ENCODE assay signal across 8 mouse cellular contexts in genomic region chr11:70615074-70615473, GRCm38 (mm10). TPM values are rescaled to one million over a fixed set of nuclear protein-coding genes. Genes with fewer than 3 reads are reported as not detected.
DNase-seq lines count a peak whose midpoint lies in the region; ATAC-seq and TF ChIP-seq lines count a peak whose summit lies in the region.

No protein-coding gene starts in this region.

- H3K4me2 ChIP-seq in heart, embryonic 15.5 days, result peak overlapping the region; percentile 91

- H3K9ac ChIP-seq in heart, embryonic 15.5 days, result peak overlapping the region; percentile 54

- H3K9me3 ChIP-seq in heart, embryonic 15.5 days (replicated peaks), result no peaks in the 10 kb centered on the region

- H3K27me3 ChIP-seq in heart, embryonic 15.5 days, result peaks cover 6% of the 10 kb centered on the region
- H3K27me3 ChIP-seq in spleen, adult 2 months (ENCODE audit: control insufficient read depth, insufficient read depth, low read length), result no peaks in the 10 kb centered on the region

- DNase-seq in CD4-positive helper T cell, adult 2 months (ENCODE audit: low read depth, low spot score), result peak; percentile 90
- DNase-seq in adrenal gland, adult 2 months, result peak; percentile 82
- DNase-seq in kidney, postnatal 10 days, result peak; percentile 79
- DNase-seq in spleen, adult 2 months (ENCODE audit: low read depth in 1 of 2, low spot score in 2 of 2), result peak; percentile 56 to 74
- no peak for DNase-seq in MN1 (ENCODE audit: low spot score)

- TF ChIP-seq POLR2A in embryonic fibroblast, embryonic 13.5 days (IDR thresholded peaks at IDR 0.05; ENCODE audit: low read depth, low read length), result peak; percentile 52; the same call in 1 of the 2 replicates
- TF ChIP-seq POLR2A in spleen, adult 2 months (IDR thresholded peaks at IDR 0.05; ENCODE audit: low read depth, low read length), result peak; percentile 33

- no peak overlapping the region for H3K4me3 ChIP-seq in embryonic fibroblast, embryonic 13.5 days (ENCODE audit: insufficient read depth, low read length)
- H3K4me3 ChIP-seq in heart, embryonic 15.5 days, result peak overlapping the region; percentile 53
- H3K4me3 ChIP-seq in spleen, adult 2 months (ENCODE audit: extremely low read depth, insufficient read depth, insufficient read length), result peak overlapping the region; percentile 53

- peaks cover 30% of the 10 kb centered on the region for H3K36me3 ChIP-seq in heart, embryonic 15.5 days
- H3K36me3 ChIP-seq in spleen, adult 2 months (ENCODE audit: control insufficient read depth, insufficient read depth, low read length), result peaks cover 10% of the 10 kb centered on the region

- TF ChIP-seq CTCF in embryonic fibroblast, embryonic 13.5 days (IDR thresholded peaks at IDR 0.05; ENCODE audit: borderline replicate concordance, insufficient read depth, low read length), result no peak
- no peak for TF ChIP-seq CTCF in spleen, adult 2 months (IDR thresholded peaks at IDR 0.05; ENCODE audit: extremely low read depth, insufficient read depth, insufficient read length, insufficient replicate concordance)

- under 1% methylated on average over 17 of the region's 17 CpGs for WGBS in heart, embryonic 15.5 days
- under 1% methylated on average over 17 of the region's 17 CpGs for WGBS in spleen, adult 2 months

- peak; percentile 81 for ATAC-seq in heart, embryonic 15.5 days (replicated peaks; ENCODE audit: insufficient number of reproducible peaks, insufficient read depth, low FRiP score, low read depth)
- peak; percentile 98 for ATAC-seq in megakaryocyte, adult 5-6 weeks (ENCODE audit: poor library complexity, severe bottlenecking)

- H3K4me1 ChIP-seq in embryonic fibroblast, embryonic 13.5 days (ENCODE audit: control insufficient read depth, insufficient read depth, low read length), result no peaks in the 10 kb centered on the region
- peaks cover 16% of the 10 kb centered on the region for H3K4me1 ChIP-seq in heart, embryonic 15.5 days (replicated peaks)
- peaks cover 8% of the 10 kb centered on the region; the same call in 1 of the 2 replicates for H3K4me1 ChIP-seq in spleen, adult 2 months (ENCODE audit: control insufficient read depth, insufficient read depth, insufficient read length)

- no peak overlapping the region for H3K27ac ChIP-seq in embryonic fibroblast, embryonic 13.5 days (ENCODE audit: insufficient read depth, low read length)
- H3K27ac ChIP-seq in heart, embryonic 15.5 days, result peak overlapping the region; percentile 71
- peak overlapping the region; percentile 41 for H3K27ac ChIP-seq in spleen, adult 2 months (ENCODE audit: insufficient read depth, low read length)

RNA-seq across cellular contexts. Expression of gene 4930544D05Rik, which starts 0.6 kb away (rescaled TPM):
- not detected for total RNA-seq in adrenal gland, adult 2 months (2021)
- polyA plus RNA-seq in adrenal gland, adult 2 months (2012; rRNA removed), result not detected in 2 replicates
- polyA plus RNA-seq in embryonic fibroblast, embryonic 13.5 days (2011; ENCODE audit: insufficient read length, low read depth, missing spikeins), result not detected in 2 replicates
- polyA plus RNA-seq in heart, embryonic 15.5 days (2015; fragmentation: Nextera tagmentation; extraction: Ambion mirVana), result not detected in 2 replicates
- not detected in 2 replicates for total RNA-seq in megakaryocyte, adult 5-6 weeks (2015)
- total RNA-seq in megakaryocyte, adult 5-6 weeks (2017), result not detected in 2 replicates
- polyA plus RNA-seq in spleen, adult 2 months (2012; rRNA removed), result not detected in 2 replicates

RNA-seq across cellular contexts. Expression of gene Chrne, which starts 3.9 kb away (rescaled TPM):
- total RNA-seq in adrenal gland, adult 2 months (2021), result not detected
- 0.30 TPM in 1 of 2 replicates, not detected in the other for polyA plus RNA-seq in adrenal gland, adult 2 months (2012; rRNA removed)
- not detected in 2 replicates for polyA plus RNA-seq in embryonic fibroblast, embryonic 13.5 days (2011; ENCODE audit: insufficient read length, low read depth, missing spikeins)
- 0.30 TPM in 1 of 2 replicates, not detected in the other for polyA plus RNA-seq in heart, embryonic 15.5 days (2015; fragmentation: Nextera tagmentation; extraction: Ambion mirVana)
- 0.36 TPM in 1 of 2 replicates, not detected in the other for total RNA-seq in megakaryocyte, adult 5-6 weeks (2015)
- 0.41 and 1.2 TPM in 2 replicates for total RNA-seq in megakaryocyte, adult 5-6 weeks (2017)
- polyA plus RNA-seq in spleen, adult 2 months (2012; rRNA removed), result 0.66 and 0.99 TPM in 2 replicates

RNA-seq across cellular contexts. Expression of gene Gp1ba, which starts 23.8 kb away (rescaled TPM):
- under 1 TPM in 1 of 2 experiments, not detected in 1; 0.12 TPM for total RNA-seq in adrenal gland, adult 2 months (2021)
- polyA plus RNA-seq in adrenal gland, adult 2 months (2012; rRNA removed), result 0.03 TPM in 1 of 2 replicates, not detected in the other
- polyA plus RNA-seq in embryonic fibroblast, embryonic 13.5 days (2011; ENCODE audit: insufficient read length, low read depth, missing spikeins), result not detected in 2 replicates
- 0.62 and 0.67 TPM in 2 replicates for polyA plus RNA-seq in heart, embryonic 15.5 days (2015; fragmentation: Nextera tagmentation; extraction: Ambion mirVana)
- 0.20 and 0.23 TPM in 2 replicates for total RNA-seq in megakaryocyte, adult 5-6 weeks (2015)
- 0.04 TPM in 1 of 2 replicates, not detected in the other for total RNA-seq in megakaryocyte, adult 5-6 weeks (2017)
- polyA plus RNA-seq in spleen, adult 2 months (2012; rRNA removed), result 6.8 and 9.3 TPM in 2 replicates

RNA-seq across cellular contexts. Expression of gene Rnf167, which starts 32.0 kb away (rescaled TPM):
- 100 to 1,000 TPM in 1 of 2 experiments, 10 to 100 TPM in 1; 76.9 to 106 TPM for total RNA-seq in adrenal gland, adult 2 months (2021)
- 91.4 and 101 TPM in 2 replicates for polyA plus RNA-seq in adrenal gland, adult 2 months (2012; rRNA removed)
- polyA plus RNA-seq in embryonic fibroblast, embryonic 13.5 days (2011; ENCODE audit: insufficient read length, low read depth, missing spikeins), result 14.9 and 19.5 TPM in 2 replicates
- 75.1 and 81.2 TPM in 2 replicates for polyA plus RNA-seq in heart, embryonic 15.5 days (2015; fragmentation: Nextera tagmentation; extraction: Ambion mirVana)
- 75.6 and 82.1 TPM in 2 replicates for total RNA-seq in megakaryocyte, adult 5-6 weeks (2015)
- total RNA-seq in megakaryocyte, adult 5-6 weeks (2017), result 57.4 and 60.0 TPM in 2 replicates
- 137 and 158 TPM in 2 replicates for polyA plus RNA-seq in spleen, adult 2 months (2012; rRNA removed)

RNA-seq across cellular contexts. Expression of gene Slc25a11, which starts 32.2 kb away (rescaled TPM):
- 100 to 1,000 TPM; 124 to 140 TPM for total RNA-seq in adrenal gland, adult 2 months (2021)
- 118 and 139 TPM in 2 replicates for polyA plus RNA-seq in adrenal gland, adult 2 months (2012; rRNA removed)
- 75.9 and 81.1 TPM in 2 replicates for polyA plus RNA-seq in embryonic fibroblast, embryonic 13.5 days (2011; ENCODE audit: insufficient read length, low read depth, missing spikeins)
- 279 TPM in 2 replicates for polyA plus RNA-seq in heart, embryonic 15.5 days (2015; fragmentation: Nextera tagmentation; extraction: Ambion mirVana)
- 78.9 and 93.0 TPM in 2 replicates for total RNA-seq in megakaryocyte, adult 5-6 weeks (2015)
- total RNA-seq in megakaryocyte, adult 5-6 weeks (2017), result 63.4 and 66.1 TPM in 2 replicates
- 73.0 and 78.7 TPM in 2 replicates for polyA plus RNA-seq in spleen, adult 2 months (2012; rRNA removed)
